Mouse (Mus musculus) adrenal gland, adult (tissue): ENCODE measurements around the gene Mgat4e.

ENCODE experiments used
- DNase-seq, 2 experiments: peaks; one replicate each; pipeline ENCODE4 v3.0.0; 2022 to 2023; ENCODE audit warnings: low spot score in 1 of 2; ENCODE audit not compliant: inconsistent age in 2 of 2

The Mgat4e gene

GRCm38 (mm10) chr1:134549632-134550132, at the start of gene Mgat4e:
TSS of gene Mgat4e (minus strand) at chr1:134549682.
- DNase-seq: no peak

GRCm38 (mm10) chr1:134597339-134598054, 48.0 kb upstream of the Mgat4e start:
- no peak for DNase-seq

GRCm38 (mm10) chr1:134591773-134592172, 42.3 kb upstream of the Mgat4e start:
- DNase-seq: peak in 1 of 2 experiments; percentile 50

DNA sequence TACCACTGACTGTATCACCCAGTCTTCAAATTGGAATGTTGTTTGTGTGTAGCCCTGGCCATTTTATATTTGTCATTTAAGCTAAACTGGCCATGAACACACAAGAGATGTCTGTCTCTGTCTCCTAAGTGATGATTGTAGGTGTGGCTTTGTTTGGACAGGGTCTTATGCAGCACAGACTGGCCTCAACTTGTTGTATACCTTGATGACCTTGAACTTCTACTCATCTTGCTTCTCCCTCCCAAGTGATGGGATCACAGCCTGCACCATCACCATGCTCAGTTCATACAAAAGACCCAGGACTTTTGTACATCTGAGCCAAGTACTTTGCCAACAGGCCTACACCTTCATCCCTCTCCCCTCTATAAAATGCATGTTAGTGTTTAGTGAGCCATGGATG, 40.2 kb upstream of the Mgat4e start:
- no peak for DNase-seq

DNA sequence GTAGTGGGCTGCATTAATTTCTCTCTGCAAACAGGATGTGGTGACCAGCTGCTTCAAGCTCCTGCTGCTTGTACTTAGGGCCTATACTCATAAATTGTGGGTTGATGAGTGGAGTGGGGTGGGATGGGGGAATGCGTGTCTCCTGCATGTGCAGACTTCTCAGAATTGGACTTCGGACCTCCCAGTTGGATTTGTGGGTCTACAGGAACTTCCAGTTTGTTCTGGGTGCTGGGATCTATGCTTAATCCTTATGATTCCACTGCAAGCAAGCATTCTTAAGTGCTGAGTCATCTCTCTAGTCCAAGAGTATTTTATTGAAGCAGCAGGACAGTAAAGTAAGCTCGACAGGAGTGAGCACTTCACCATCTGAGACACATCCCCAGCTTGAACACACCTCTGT, 34.1 kb upstream of the Mgat4e start:
- DNase-seq: peak in 1 of 2 experiments; percentile 47

DNA sequence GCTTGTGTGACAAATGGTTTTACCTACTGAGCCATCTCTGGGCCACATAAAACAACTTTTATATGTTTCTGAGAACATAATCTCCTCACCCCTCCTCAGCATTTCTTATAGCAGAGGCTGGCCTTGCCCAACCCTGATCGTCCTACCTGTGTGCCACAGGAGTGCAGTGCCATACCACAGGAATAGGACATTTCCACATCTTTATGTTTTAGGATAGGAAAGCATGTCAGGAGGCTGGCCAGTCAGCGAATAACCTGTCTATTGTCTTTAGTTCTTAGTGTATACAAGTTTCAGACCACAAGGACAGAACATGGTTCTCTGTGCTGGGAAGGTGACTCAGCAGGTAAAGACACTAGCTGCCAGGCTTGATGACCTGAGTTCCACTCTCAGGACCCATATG, 31.3 kb upstream of the Mgat4e start:
- no peak for DNase-seq

DNA sequence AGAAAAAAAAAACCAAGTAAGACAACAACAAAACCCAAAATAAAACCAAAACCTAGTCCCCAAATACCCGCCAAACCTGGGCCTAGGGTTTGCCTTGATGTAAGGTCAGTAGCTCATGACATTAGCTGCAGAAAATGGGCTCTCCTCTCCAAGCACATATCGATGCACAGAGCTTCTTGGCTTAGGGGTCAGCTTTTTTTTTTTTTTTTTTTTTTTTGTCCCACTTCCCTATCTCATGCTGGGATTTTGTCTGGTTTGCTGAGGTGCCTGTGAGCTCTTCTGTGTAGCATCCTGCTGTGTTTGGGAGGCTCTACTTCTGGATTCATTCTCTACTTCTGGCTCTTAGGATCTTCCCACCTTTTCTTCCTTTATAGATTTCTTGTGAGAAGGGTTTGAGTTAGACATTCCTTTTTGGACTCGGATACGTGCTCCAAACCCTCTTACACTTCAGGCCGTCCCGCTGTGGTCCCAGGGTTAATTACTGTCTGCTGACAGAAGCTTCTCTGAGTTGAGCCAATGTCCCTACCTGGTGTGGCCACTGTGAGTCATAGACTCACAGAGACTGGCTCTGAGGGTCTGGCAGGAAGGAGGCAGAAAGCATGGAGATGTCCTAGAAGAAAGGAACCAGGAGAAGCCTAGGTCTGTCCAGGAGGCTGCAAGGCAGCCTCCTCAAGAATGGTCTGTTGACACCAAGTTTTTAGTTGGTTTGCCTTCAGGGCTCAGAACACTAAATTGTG, 28.1 kb upstream of the Mgat4e start:
- DNase-seq: no peak

GRCm38 (mm10) chr1:134573932-134574315, 24.4 kb upstream of the Mgat4e start:
- DNase-seq: no peak

GRCm38 (mm10) chr1:134573300-134573931, 23.9 kb upstream of the Mgat4e start:
- DNase-seq: no peak

DNA sequence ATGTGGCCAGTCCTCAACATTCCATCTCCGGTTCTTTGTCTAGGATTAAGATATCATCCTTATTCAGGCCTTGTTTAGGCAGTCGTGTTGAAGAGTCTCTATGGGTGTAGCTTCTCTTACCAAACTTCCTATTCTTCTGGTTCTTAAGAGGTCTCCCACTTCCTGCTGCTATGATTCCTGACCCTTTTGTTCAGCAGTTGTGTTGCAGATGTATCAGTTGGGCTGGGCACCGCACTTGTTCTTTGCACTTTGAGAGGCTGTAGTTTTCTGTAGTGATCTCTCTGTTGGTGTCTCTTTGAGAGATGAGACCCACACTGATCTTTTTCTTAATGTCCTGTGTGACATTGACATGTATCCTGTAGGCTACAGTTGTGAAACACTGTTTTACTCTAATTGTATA, 21.1 kb upstream of the Mgat4e start:
- DNase-seq: no peak

GRCm38 (mm10) chr1:134570171-134570570, 20.7 kb upstream of the Mgat4e start:
- no peak for DNase-seq

- DNase-seq: no peak
Observed at GRCm38 (mm10) chr1:134567511-134567910, 18.0 kb upstream of the Mgat4e start.

DNA sequence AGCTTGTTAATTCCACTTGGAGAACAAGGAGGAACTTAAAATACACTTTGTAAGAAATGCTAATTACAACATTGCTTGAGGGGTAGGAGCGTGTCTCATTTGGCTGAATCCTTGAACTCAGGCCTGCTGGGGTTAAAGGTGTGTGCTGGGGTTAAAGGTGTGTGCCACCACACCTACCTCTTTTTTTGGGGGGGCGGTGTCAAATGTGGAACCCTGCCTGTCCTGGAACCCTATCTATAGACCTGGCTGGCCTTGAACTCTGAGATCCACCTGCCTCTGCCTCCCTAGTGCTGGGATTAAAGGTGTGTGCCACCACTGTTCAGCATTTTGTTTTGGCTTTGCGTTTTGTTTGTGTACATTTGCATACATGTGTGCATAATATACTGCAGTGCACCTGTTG, 14.2 kb upstream of the Mgat4e start:
- peak in 1 of 2 experiments; percentile 19 for DNase-seq

- DNase-seq: peak in 1 of 2 experiments; percentile 31
Observed at GRCm38 (mm10) chr1:134562457-134562856, 13.0 kb upstream of the Mgat4e start.

GRCm38 (mm10) chr1:134561770-134562143, 12.3 kb upstream of the Mgat4e start:
- DNase-seq: peak in 1 of 2 experiments; percentile 33

- DNase-seq: peak; percentile 51 to 76
Observed at GRCm38 (mm10) chr1:134560801-134561769, 11.6 kb upstream of the Mgat4e start.

- peak; percentile 77 to 91 for DNase-seq
Observed at GRCm38 (mm10) chr1:134560396-134560795, 10.9 kb upstream of the Mgat4e start.

DNA sequence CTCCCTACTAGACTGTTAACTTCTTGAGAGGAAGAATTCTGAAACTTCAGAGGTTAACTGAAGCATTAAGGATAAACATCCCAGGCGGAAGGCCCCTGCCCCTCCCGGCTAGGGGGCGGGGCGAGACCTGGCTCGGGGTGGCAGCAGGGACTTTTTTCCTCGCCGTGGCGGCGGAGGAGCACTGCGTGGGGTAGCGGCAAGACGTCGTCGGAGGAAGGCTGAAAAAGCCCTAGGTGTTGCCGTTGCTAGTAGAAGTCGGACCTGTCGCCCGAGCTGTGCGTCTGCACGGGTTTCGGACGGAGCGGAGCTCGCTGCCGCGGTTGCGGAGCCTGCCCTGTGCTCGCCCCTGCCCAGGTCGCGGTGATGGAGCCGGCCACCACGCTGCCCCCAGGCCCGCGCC, 10.5 kb upstream of the Mgat4e start, which contains the start of gene Kdm5b:
Gene Kdm5b (plus strand): TSS at position 196 of the 400 bp plus-strand sequence.
- DNase-seq: peak; percentile 91 to 97

- no peak for DNase-seq
Observed at GRCm38 (mm10) chr1:134559226-134559625, 9.7 kb upstream of the Mgat4e start.

DNA sequence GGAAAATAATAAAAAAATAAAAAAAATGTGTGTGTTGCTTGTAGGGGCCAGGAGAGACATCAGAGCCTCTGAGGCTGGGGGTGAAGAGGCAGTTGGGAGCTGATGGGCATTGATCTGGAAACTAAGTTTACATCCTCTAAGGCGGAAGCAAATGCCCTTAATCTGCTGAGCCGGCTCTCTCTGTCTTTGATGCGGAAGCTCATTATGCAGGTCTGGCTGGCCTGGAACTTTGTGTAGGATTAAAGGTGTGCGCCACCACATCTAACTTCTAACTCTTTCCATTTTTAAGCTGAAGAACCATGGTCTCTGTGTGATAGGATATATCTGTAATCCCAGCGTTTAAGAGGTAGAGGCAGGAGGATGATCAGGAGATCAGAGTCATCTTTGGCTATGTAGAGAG, 9.0 kb upstream of the Mgat4e start:
- no peak for DNase-seq
